In genomic region chr19:37534737-37535365, GRCm38 (mm10) we compare ENCODE assay signal across 12 mouse cellular contexts. TPM values are rescaled to one million over a fixed set of nuclear protein-coding genes. Genes with fewer than 3 reads are reported as not detected.
DNase-seq lines count a peak whose midpoint lies in the region; ATAC-seq and TF ChIP-seq lines count a peak whose summit lies in the region.
"Had no signal": no experiment of that assay in that cellular context is flagged by ENCODE, and none has a peak within 500 bp of the region (broad histone marks: within the 10 kb centered on the region; RNA-seq: fewer than 3 reads in every experiment).

No protein-coding gene starts in this region.

- no peaks in the 10 kb centered on the region for H3K27me3 ChIP-seq in stomach, embryonic 15.5 days (replicated peaks)
- H3K27me3 ChIP-seq in stomach, postnatal 0 days (ENCODE audit: control insufficient read depth, insufficient read depth, low read length): peaks cover 3% of the 10 kb centered on the region; the same call in 1 of the 2 replicates
- peaks cover 11% of the 10 kb centered on the region; the same call in 1 of the 2 replicates for H3K27me3 ChIP-seq in hindbrain, embryonic 14.5 days (ENCODE audit: control insufficient read depth, insufficient read depth, low read length)

- H3K36me3 ChIP-seq in stomach, embryonic 15.5 days: no peaks in the 10 kb centered on the region
- H3K36me3 ChIP-seq in stomach, postnatal 0 days (ENCODE audit: control insufficient read depth, insufficient read depth, low read length): no peaks in the 10 kb centered on the region
- H3K36me3 ChIP-seq in hindbrain, embryonic 14.5 days (replicated peaks; ENCODE audit: control insufficient read depth, insufficient read depth): no peaks in the 10 kb centered on the region

- no peaks in the 10 kb centered on the region for H3K4me1 ChIP-seq in stomach, embryonic 15.5 days
- H3K4me1 ChIP-seq in stomach, postnatal 0 days (replicated peaks; ENCODE audit: control insufficient read depth, insufficient read depth): no peaks in the 10 kb centered on the region
- peaks cover 17% of the 10 kb centered on the region for H3K4me1 ChIP-seq in brown adipose tissue, adult 24 weeks (ENCODE audit: control insufficient read depth, insufficient read depth, insufficient read length, low read length)
- 0 out of 2 replicates have a peak, but pooled peaks cover 3% of the 10 kb centered on the region for H3K4me1 ChIP-seq in hindbrain, embryonic 14.5 days (replicated peaks; ENCODE audit: control insufficient read depth, insufficient read depth, low read length)

- 23% methylated on average over 3 of the region's 3 CpGs for WGBS in stomach, embryonic 15.5 days
- WGBS in stomach, postnatal 0 days: 27% methylated on average over 3 of the region's 3 CpGs
- WGBS in hindbrain, embryonic 14.5 days: 58% methylated on average over 3 of the region's 3 CpGs

- no peak overlapping the region for H3K4me3 ChIP-seq in stomach, embryonic 15.5 days (replicated peaks)
- no peak overlapping the region for H3K4me3 ChIP-seq in stomach, postnatal 0 days (ENCODE audit: low read depth, low read length)
- H3K4me3 ChIP-seq in brown adipose tissue, adult 24 weeks (ENCODE audit: insufficient read depth, low read depth, low read length): no peak overlapping the region
- no peak overlapping the region for H3K4me3 ChIP-seq in hindbrain, embryonic 14.5 days (replicated peaks; ENCODE audit: low read length)

- no peak for TF ChIP-seq EP300 in stomach, postnatal 0 days (optimal IDR thresholded peaks at IDR 0.05)

- H3K9me3 ChIP-seq in stomach, embryonic 15.5 days: no peaks in the 10 kb centered on the region
- H3K9me3 ChIP-seq in stomach, postnatal 0 days (ENCODE audit: control insufficient read depth, low read length): no peaks in the 10 kb centered on the region
- H3K9me3 ChIP-seq in hindbrain, embryonic 14.5 days (ENCODE audit: control insufficient read depth, low read length): no peaks in the 10 kb centered on the region

- ATAC-seq in stomach, embryonic 15.5 days (ENCODE audit: insufficient read depth, low FRiP score, low read depth): peak; percentile 56; the same call in 1 of the 2 replicates
- ATAC-seq in stomach, postnatal 0 days (ENCODE audit: low FRiP score, low TSS enrichment): no peak
- no peak for ATAC-seq in hindbrain, embryonic 14.5 days (ENCODE audit: low FRiP score)

- no peak for TF ChIP-seq CTCF in stomach, postnatal 0 days (IDR thresholded peaks at IDR 0.05; ENCODE audit: low read depth)

- H3K4me2 ChIP-seq in stomach, embryonic 15.5 days: no peak overlapping the region
- H3K4me2 ChIP-seq in stomach, postnatal 0 days (replicated peaks; ENCODE audit: low read depth): no peak overlapping the region
- no peak overlapping the region for H3K4me2 ChIP-seq in hindbrain, embryonic 14.5 days (replicated peaks)

- no peak overlapping the region for H3K9ac ChIP-seq in stomach, embryonic 15.5 days
- no peak overlapping the region for H3K9ac ChIP-seq in stomach, postnatal 0 days (ENCODE audit: low read length)
- H3K9ac ChIP-seq in hindbrain, embryonic 14.5 days: no peak overlapping the region
- H3K9ac ChIP-seq: liver, embryonic 14.5 days had no signal

- H3K27ac ChIP-seq in stomach, embryonic 15.5 days: no peak overlapping the region
- no peak overlapping the region for H3K27ac ChIP-seq in stomach, postnatal 0 days (replicated peaks)
- H3K27ac ChIP-seq in brown adipose tissue, adult 24 weeks (replicated peaks; ENCODE audit: low read depth, low read length): peak overlapping the region; percentile 67; the same call in 1 of the 2 replicates
- H3K27ac ChIP-seq in hindbrain, embryonic 14.5 days: no peak overlapping the region
- H3K27ac ChIP-seq: liver, embryonic 14.5 days had no signal

- no peak for DNase-seq in stomach, postnatal 0 days (ENCODE audit: low spot score)
- peak; percentile 76 for DNase-seq in lung, postnatal 25 days (ENCODE audit: low spot score)
- peak; percentile 20 for DNase-seq in yolk sac, embryonic 10.5 days (ENCODE audit: low spot score)
- DNase-seq in hindbrain, embryonic 14.5 days (ENCODE audit: low spot score): no peak
- no peak for DNase-seq in natural killer cell, adult 2 months (ENCODE audit: low spot score in 2 of 2)
- DNase-seq: adrenal gland, adult 2 months; cerebellum, adult 11-12 months; kidney, adult 9 months; right cerebral cortex, adult 18-20 months had no signal

RNA-seq across cellular contexts. Expression of gene Exoc6, which starts 15.4 kb away (rescaled TPM):
- polyA plus RNA-seq in stomach, embryonic 15.5 days (2015; fragmentation: Nextera tagmentation; extraction: Ambion mirVana): 14.9 and 15.5 TPM in 2 replicates
- 8.7 and 9.0 TPM in 2 replicates for polyA plus RNA-seq in stomach, postnatal 0 days (2015; fragmentation: Nextera tagmentation; extraction: Ambion mirVana)
- polyA plus RNA-seq in brown adipose tissue, adult 24 weeks (2012; ENCODE audit: insufficient read depth, insufficient read length, missing spikeins): 15.8 and 18.1 TPM in 2 replicates
- polyA plus RNA-seq in hindbrain, embryonic 14.5 days (2014; fragmentation: Nextera tagmentation; extraction: Ambion mirVana): 25.5 and 26.2 TPM in 2 replicates

Comparison
In these comparisons a context has a peak if more than half of its experiments do, and no peak if none do; other contexts are left out.
1. DNase-seq: peak in lung, postnatal 25 days (single experiment) and yolk sac, embryonic 10.5 days (single experiment); none in stomach, postnatal 0 days (single experiment), hindbrain, embryonic 14.5 days (single experiment) and natural killer cell, adult 2 months (0 of 2).